Mouse (Mus musculus) small intestine, adult 2 months (tissue): ENCODE measurements at regions not wholly inside any gene's neighbourhood (a gene's known extent, or its start where the extent isn't known, plus 50 kb on each side); places are given as distances from the start of the nearest gene placed in this dataset.

Source experiments
- H3K27ac ChIP-seq: fragments of 200-500 bp; 2 replicates; pipeline ENCODE4 v1.5.1; 2012; ENCODE audit warnings: low read depth, low read length, control low read depth, inconsistent platforms; ENCODE audit not compliant: insufficient read depth
- H3K27me3 ChIP-seq: fragments of 200-500 bp; 2 replicates; pipeline ENCODE4 v1.6.1; 2012; ENCODE audit warnings: mild to moderate bottlenecking, moderate library complexity, low read length, inconsistent platforms; ENCODE audit not compliant: control insufficient read depth, insufficient read depth
- H3K36me3 ChIP-seq: fragments of 200-500 bp; 2 replicates; pipeline ENCODE4 v1.6.1; 2012; ENCODE audit warnings: mild to moderate bottlenecking, low read length, control low read depth, inconsistent platforms; ENCODE audit not compliant: control insufficient read depth, insufficient read depth
- H3K4me1 ChIP-seq: fragments of 200-500 bp; 2 replicates; pipeline ENCODE4 v1.6.1; 2012; ENCODE audit warnings: low read length, inconsistent platforms, mixed read lengths; ENCODE audit not compliant: control insufficient read depth, insufficient read depth, insufficient read length
- H3K4me3 ChIP-seq: fragments of 200-500 bp; 2 replicates; pipeline ENCODE4 v1.5.1; 2012; ENCODE audit warnings: low read depth, mild to moderate bottlenecking, control low read depth, inconsistent platforms, low read length, moderate library complexity
- CTCF ChIP-seq: fragments of 200-500 bp; IDR thresholded peaks from 2 replicates; pipeline ENCODE4 v1.5.1; 2012; ENCODE audit warnings: low read depth, mild to moderate bottlenecking, control low read depth, inconsistent platforms, low read length, moderate library complexity, mixed read lengths; ENCODE audit not compliant: insufficient replicate concordance, insufficient read length; ENCODE audit errors: extremely low read depth
- POLR2A ChIP-seq: fragments of 200-500 bp; IDR thresholded peaks from 2 replicates; pipeline ENCODE4 v1.6.1; 2012; ENCODE audit warnings: low read depth, mild to moderate bottlenecking, control low read depth, inconsistent platforms, low read length, moderate library complexity
- WGBS: fragments of 180-500 bp; shearing (Covaris S2); methylation state at CpG from one replicate; pipeline ENCODE4 v1.1.7; 2018; 5-methylcytosine and 5-hydroxymethylcytosine counted together

DNA sequence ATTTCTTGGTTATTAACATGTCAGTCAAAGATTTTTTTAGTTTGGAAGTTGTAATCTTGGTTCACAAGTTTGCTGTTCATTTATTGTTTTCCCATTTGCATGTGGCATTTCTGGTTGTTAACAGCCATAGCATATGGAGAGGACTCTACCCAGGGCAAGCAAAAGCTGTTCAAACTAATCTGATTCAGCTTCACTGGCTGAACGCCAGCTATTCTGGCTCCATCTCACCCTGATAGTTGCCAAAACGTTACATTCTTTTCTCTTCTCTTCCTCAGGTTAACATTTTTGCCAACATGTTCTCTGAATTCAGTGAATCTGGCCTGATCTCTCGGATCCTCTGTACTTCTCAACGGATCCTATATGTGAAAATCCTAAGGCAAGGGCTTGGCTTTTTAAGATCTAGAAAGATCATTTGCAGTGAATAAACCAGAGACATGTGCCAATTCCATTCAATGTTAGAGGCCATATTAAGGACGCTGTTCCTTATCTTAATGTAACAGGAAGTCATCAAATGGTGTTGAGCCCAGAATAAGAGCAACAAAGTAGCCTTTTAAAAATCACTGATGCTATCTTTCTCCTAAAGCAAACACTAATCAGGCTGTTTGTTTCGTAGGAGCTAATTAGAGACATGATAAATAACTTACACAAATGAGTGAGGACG, 82.2 kb upstream of the Tac1 start:
- H3K36me3 ChIP-seq: no peaks in the 10 kb centered on the region

DNA sequence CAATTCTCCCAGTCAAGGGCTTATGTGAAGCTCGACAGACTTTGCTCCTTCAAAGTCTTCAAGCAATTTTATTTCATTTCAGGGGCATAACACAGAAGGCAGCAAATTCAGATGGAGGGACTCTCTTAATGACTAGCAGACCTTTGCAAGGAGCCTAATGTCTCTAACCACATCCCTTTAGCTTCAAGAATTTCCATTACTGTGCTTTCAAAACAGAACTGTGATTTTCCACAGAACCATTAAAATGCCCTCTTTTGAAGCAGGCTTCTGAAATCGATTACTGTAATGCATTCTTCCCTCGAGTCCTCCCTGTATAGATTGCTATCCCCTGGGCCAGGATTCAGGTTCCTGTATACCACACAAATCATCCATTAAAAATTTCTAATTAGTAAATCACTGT, 80.9 kb upstream of the Tac1 start:
- H3K36me3 ChIP-seq: no peaks in the 10 kb centered on the region
- WGBS: 60% methylated on average over 3 of the region's 3 CpGs
- TF ChIP-seq POLR2A: no peak
- TF ChIP-seq CTCF: no peak

More for the DNA sequence above, 82.2 kb upstream of the Tac1 start:
- WGBS: 41% methylated on average over 7 of the region's 7 CpGs
- no peaks in the 10 kb centered on the region for H3K27me3 ChIP-seq
- H3K4me1 ChIP-seq: no peaks in the 10 kb centered on the region; the same call in 1 of the 2 replicates
- TF ChIP-seq CTCF (no peak), POLR2A (no peak)
- H3K27ac ChIP-seq: no peak overlapping the region
- H3K4me3 ChIP-seq: no peak overlapping the region

DNA sequence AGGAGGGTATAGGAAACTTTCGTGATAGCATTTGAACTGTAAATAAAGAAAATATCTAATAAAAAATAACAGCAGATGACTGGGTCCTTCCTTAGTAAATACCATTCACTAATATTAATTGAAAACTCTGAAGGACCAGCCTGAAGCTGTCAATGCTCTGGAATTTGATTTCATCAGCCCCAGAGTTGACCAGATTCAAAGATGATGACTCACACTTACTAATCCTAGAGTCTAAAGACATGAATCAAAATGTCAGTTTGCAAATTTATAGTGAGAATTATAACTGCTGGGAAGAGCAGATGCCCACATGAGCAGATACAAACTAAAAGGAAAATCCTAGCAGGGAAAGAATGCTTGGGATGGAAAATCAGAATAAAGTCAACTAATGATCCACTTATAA, 77.8 kb upstream of the Tac1 start:
- no peaks in the 10 kb centered on the region for H3K36me3 ChIP-seq
- H3K4me1 ChIP-seq: no peaks in the 10 kb centered on the region; the same call in 1 of the 2 replicates
- WGBS: 72% methylated on average over 1 of the region's 1 CpGs
- TF ChIP-seq CTCF (no peak), POLR2A (no peak)
- H3K4me3 ChIP-seq: no peak overlapping the region
- no peaks in the 10 kb centered on the region for H3K27me3 ChIP-seq
- H3K27ac ChIP-seq: no peak overlapping the region

More for the DNA sequence above, 80.9 kb upstream of the Tac1 start:
- no peaks in the 10 kb centered on the region; the same call in 1 of the 2 replicates for H3K4me1 ChIP-seq
- no peak overlapping the region for H3K27ac ChIP-seq
- no peak overlapping the region for H3K4me3 ChIP-seq
- H3K27me3 ChIP-seq: no peaks in the 10 kb centered on the region

DNA sequence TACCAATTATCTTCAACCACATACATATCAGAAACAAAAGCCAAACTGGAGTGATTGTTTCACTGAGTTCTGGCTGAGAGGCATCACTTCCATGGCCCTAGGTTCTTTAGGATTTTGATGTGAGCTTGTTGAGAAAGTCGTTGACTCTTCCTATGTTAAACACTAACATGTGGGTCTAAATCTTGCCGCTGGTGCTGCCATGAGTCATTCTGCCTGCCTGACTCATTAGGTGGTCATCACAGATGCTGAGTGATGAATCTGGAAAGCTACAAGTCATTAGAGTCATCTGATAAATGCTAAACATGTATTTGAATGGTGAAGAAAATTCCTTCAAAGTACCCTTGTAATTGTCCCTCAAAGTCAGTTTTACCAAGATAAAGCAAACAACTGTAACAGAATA, 60.4 kb upstream of the Tac1 start:
- no peak overlapping the region for H3K4me3 ChIP-seq
- no peak for TF ChIP-seq POLR2A
- no peak for TF ChIP-seq CTCF
- H3K27me3 ChIP-seq: no peaks in the 10 kb centered on the region
- 60% methylated on average over 2 of the region's 2 CpGs for WGBS
- H3K4me1 ChIP-seq: no peaks in the 10 kb centered on the region
- no peaks in the 10 kb centered on the region for H3K36me3 ChIP-seq
- H3K27ac ChIP-seq: no peak overlapping the region

DNA sequence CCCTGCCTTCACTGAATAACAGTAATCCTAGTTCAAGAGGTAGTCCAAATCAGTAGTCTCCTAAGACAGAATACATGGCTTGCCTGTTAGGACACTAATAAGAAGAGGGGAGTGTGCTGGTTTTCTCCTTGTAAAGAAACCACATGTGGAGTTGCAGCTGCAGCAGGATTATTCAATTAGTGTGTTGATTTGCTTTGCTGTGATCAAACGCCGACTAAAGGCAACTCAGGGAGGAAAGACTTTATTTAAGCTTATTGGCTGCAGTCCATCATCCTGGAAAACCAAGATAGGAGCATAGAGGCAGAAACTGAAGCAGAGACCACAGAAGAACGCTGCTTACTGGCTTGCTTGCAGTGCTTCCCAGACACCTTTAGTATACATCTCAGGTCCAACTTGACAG, 57.9 kb upstream of the Tac1 start:
- 61% methylated on average over 3 of the region's 3 CpGs for WGBS
- no peak overlapping the region for H3K27ac ChIP-seq
- H3K4me3 ChIP-seq: no peak overlapping the region
- TF ChIP-seq POLR2A: no peak
- TF ChIP-seq CTCF: no peak
- H3K4me1 ChIP-seq: no peaks in the 10 kb centered on the region
- H3K27me3 ChIP-seq: no peaks in the 10 kb centered on the region
- no peaks in the 10 kb centered on the region for H3K36me3 ChIP-seq
